Mouse (Mus musculus): Measurements from ENCODE around the gene Gadd45b. TPM values are rescaled to one million over a fixed set of nuclear protein-coding genes. Genes with fewer than 3 reads are reported as not detected.

The Gadd45b gene
- total and polyA plus RNA-seq, 3 experiments = 14.9 to 52.5 (median 24.4) TPM

GRCm38 (mm10) chr10:80939671-80940070, 9.8 kb downstream of the Gadd45b start:
- no peaks in the 10 kb centered on the region for H3K79me2 ChIP-seq (replicated peaks; ENCODE audit: control insufficient read depth, extremely low read depth, insufficient read depth, poor library complexity, severe bottlenecking)
- dilution Hi-C loops (cut with MboI; ENCODE audit: extremely low pct_ligation_motif_present, extremely low pct_unique_long_range_greater_than_20kb, low sequenced_read_pairs) = no loop called here
- TF ChIP-seq ELF1 (IDR thresholded peaks at IDR 0.05; ENCODE audit: low read depth, low read length) (peak; percentile 37; the same call in 1 of the 2 replicates), PAX5 (IDR thresholded peaks at IDR 0.05; ENCODE audit: low read length) (no peak), CTCF (conservative IDR thresholded peaks at IDR 0.05 in 1 of 2, IDR thresholded peaks at IDR 0.05 in 1 of 2; ENCODE audit: low read depth in 2 of 2, low read length in 2 of 2) (no peak), BHLHE40 (IDR thresholded peaks at IDR 0.05; ENCODE audit: low read depth, low read length) (peak; percentile 27; the same call in 1 of the 2 replicates)

GRCm38 (mm10) chr10:80940320-80940987, 10.6 kb downstream of the Gadd45b start:
- no peak for DNase-seq (ENCODE audit: extremely low read depth)
- Histone ChIP-seq H3K9me3 (replicated peaks; ENCODE audit: low read length) (no peaks in the 10 kb centered on the region), H3K36me3 (replicated peaks in 1 of 2; ENCODE audit: control insufficient read depth in 1 of 2, insufficient read depth in 1 of 2, low read length in 1 of 2) (no peaks in the 10 kb centered on the region), H3K79me2 (replicated peaks; ENCODE audit: control insufficient read depth, extremely low read depth, insufficient read depth, poor library complexity, severe bottlenecking) (no peaks in the 10 kb centered on the region), H3K9ac (ENCODE audit: insufficient read depth, low read depth) (no peak overlapping the region), H3K4me3 (replicated peaks in 1 of 3; ENCODE audit: low read depth in 2 of 3, low read length in 2 of 3, poor library complexity in 1 of 3) (no peak overlapping the region), H3K4me2 (ENCODE audit: insufficient read depth, low read depth, poor library complexity, severe bottlenecking) (no peak overlapping the region), H3K27ac (ENCODE audit: insufficient read depth, low read depth) (no peak overlapping the region), H3K4me1 (ENCODE audit: control insufficient read depth in 1 of 2, insufficient read depth in 2 of 2) (peaks cover 42 to 77% of the 10 kb centered on the region in 2 experiments), H3K27me3 (replicated peaks) (peaks cover 67% of the 10 kb centered on the region)
- in situ Hi-C loops (cut with MboI; ENCODE audit: low pct_ligation_motif_present, low pct_unique_long_range_greater_than_20kb, low sequenced_read_pairs) (no loop called here), dilution Hi-C loops (cut with MboI; ENCODE audit: extremely low pct_ligation_motif_present, extremely low pct_unique_long_range_greater_than_20kb, low sequenced_read_pairs) (no loop called here)
- TF ChIP-seq ZMIZ1 (IDR thresholded peaks at IDR 0.05; ENCODE audit: low read depth, low read length) (no peak), EP300 (IDR thresholded peaks at IDR 0.05; ENCODE audit: low read length) (no peak)

More at GRCm38 (mm10) chr10:80939671-80940070, 9.8 kb downstream of the Gadd45b start:
- Histone ChIP-seq H3K4me3 (replicated peaks in 1 of 3; ENCODE audit: low read depth in 2 of 3, low read length in 2 of 3, poor library complexity in 1 of 3) (peak overlapping the region in 1 of 3 experiments; percentile 14), H3K27ac (ENCODE audit: insufficient read depth, low read depth) (no peak overlapping the region), H3K27me3 (replicated peaks) (peaks cover 64% of the 10 kb centered on the region), H3K9ac (ENCODE audit: insufficient read depth, low read depth) (no peak overlapping the region), H3K4me2 (ENCODE audit: insufficient read depth, low read depth, poor library complexity, severe bottlenecking) (no peak overlapping the region), H3K4me1 (ENCODE audit: control insufficient read depth in 1 of 2, insufficient read depth in 2 of 2) (peaks cover 44 to 85% of the 10 kb centered on the region in 2 experiments), H3K9me3 (replicated peaks; ENCODE audit: low read length) (no peaks in the 10 kb centered on the region), H3K36me3 (replicated peaks in 1 of 2; ENCODE audit: control insufficient read depth in 1 of 2, insufficient read depth in 1 of 2, low read length in 1 of 2) (no peaks in the 10 kb centered on the region)
- in situ Hi-C loops (cut with MboI; ENCODE audit: low pct_ligation_motif_present, low pct_unique_long_range_greater_than_20kb, low sequenced_read_pairs) = no loop called here
- DNase-seq (ENCODE audit: extremely low read depth) = no peak

- TF ChIP-seq UBTF (IDR thresholded peaks at IDR 0.05; ENCODE audit: low read depth, low read length) = no peak
- TF ChIP-seq RCOR1 (conservative IDR thresholded peaks at IDR 0.05; ENCODE audit: low read depth, low read length) = no peak
- TF ChIP-seq MYC (IDR thresholded peaks at IDR 0.05; ENCODE audit: low read depth, low read length) = no peak
- no peak for TF ChIP-seq ZC3H11A (IDR thresholded peaks at IDR 0.05; ENCODE audit: low read depth, low read length)
- TF ChIP-seq PAX5 (IDR thresholded peaks at IDR 0.05; ENCODE audit: low read length) = no peak
- TF ChIP-seq CHD2 (IDR thresholded peaks at IDR 0.05; ENCODE audit: low read length) = no peak
- no peak for TF ChIP-seq NRF1 (IDR thresholded peaks at IDR 0.05; ENCODE audit: low read depth, low read length)
- no peak for TF ChIP-seq ETS1 (conservative IDR thresholded peaks at IDR 0.05; ENCODE audit: low read depth, low read length)
- TF ChIP-seq CTCF (conservative IDR thresholded peaks at IDR 0.05 in 1 of 2, IDR thresholded peaks at IDR 0.05 in 1 of 2; ENCODE audit: low read depth in 2 of 2, low read length in 2 of 2) = no peak
- no peak for TF ChIP-seq TBP (conservative IDR thresholded peaks at IDR 0.05; ENCODE audit: low read depth, low read length)
- no peak for TF ChIP-seq KAT2A (IDR thresholded peaks at IDR 0.05; ENCODE audit: insufficient replicate concordance, low read length)
- no peak for TF ChIP-seq SIN3A (IDR thresholded peaks at IDR 0.05; ENCODE audit: low read length)
- TF ChIP-seq SMC3 (IDR thresholded peaks at IDR 0.05; ENCODE audit: low read depth, low read length) = no peak
These were observed 11.1 kb downstream of the Gadd45b start for GRCm38 (mm10) chr10:80940988-80941347.

More at GRCm38 (mm10) chr10:80940988-80941347, 11.1 kb downstream of the Gadd45b start:
- no peak overlapping the region for H3K27ac ChIP-seq (ENCODE audit: insufficient read depth, low read depth)
- peaks cover 38 to 72% of the 10 kb centered on the region in 2 experiments for H3K4me1 ChIP-seq (ENCODE audit: control insufficient read depth in 1 of 2, insufficient read depth in 2 of 2)
- peaks cover 66% of the 10 kb centered on the region for H3K27me3 ChIP-seq (replicated peaks)
- no peak overlapping the region for H3K9ac ChIP-seq (ENCODE audit: insufficient read depth, low read depth)
- no peaks in the 10 kb centered on the region for H3K79me2 ChIP-seq (replicated peaks; ENCODE audit: control insufficient read depth, extremely low read depth, insufficient read depth, poor library complexity, severe bottlenecking)
- no peak overlapping the region for H3K4me2 ChIP-seq (ENCODE audit: insufficient read depth, low read depth, poor library complexity, severe bottlenecking)
- H3K36me3 ChIP-seq (replicated peaks in 1 of 2; ENCODE audit: control insufficient read depth in 1 of 2, insufficient read depth in 1 of 2, low read length in 1 of 2) = no peaks in the 10 kb centered on the region
- DNase-seq (ENCODE audit: extremely low read depth) = no peak
- dilution Hi-C loops (cut with MboI; ENCODE audit: extremely low pct_ligation_motif_present, extremely low pct_unique_long_range_greater_than_20kb, low sequenced_read_pairs) (no loop called here), in situ Hi-C loops (cut with MboI; ENCODE audit: low pct_ligation_motif_present, low pct_unique_long_range_greater_than_20kb, low sequenced_read_pairs) (no loop called here)
- H3K9me3 ChIP-seq (replicated peaks; ENCODE audit: low read length) = no peaks in the 10 kb centered on the region
- no peak overlapping the region for H3K4me3 ChIP-seq (replicated peaks in 1 of 3; ENCODE audit: low read depth in 2 of 3, low read length in 2 of 3, poor library complexity in 1 of 3)

All from CH12.LX (cell line).